ENCODE assay signal across 13 mouse cellular contexts in the genomic region with DNA sequence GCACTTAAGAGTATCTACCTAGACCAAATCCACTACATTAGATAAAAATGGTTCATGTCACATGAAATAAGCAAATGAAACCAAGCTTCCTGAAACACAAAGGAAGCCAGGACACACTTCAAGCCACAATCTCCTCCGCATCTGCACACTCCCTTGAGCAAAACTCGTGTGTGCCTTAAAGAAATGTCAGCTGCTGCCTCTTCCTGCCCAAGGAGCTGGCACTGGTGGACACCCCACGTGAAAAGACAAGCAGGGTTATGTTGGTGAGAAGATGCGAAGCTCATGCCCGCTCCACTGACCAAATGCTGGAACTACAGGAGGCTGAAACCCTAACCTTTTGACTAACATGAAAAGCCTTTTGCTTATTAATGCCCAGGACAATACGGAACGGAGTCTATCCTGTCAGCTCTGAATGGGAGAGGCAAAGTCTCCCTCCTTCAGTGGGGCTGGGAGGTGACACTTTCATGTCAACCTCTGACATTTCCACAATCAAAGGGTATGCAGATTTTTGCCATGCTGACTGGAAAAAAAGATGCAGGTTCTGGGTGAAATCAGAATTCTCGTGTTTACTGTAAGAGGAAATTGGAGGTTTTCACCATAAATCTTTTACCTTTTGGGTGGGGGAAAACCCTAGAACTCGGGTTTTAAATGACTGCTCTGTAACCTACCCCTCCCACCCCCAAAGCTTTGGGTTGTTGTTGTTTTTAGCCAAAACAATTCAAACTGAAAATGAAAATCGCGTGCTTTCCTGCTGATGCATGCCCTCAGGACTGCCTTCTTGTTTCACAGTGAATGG.
A peak's percentile ranks its signal among the peaks of the same experiment; 100 is the strongest.
DNase-seq lines count a peak whose midpoint lies in the region; ATAC-seq and TF ChIP-seq lines count a peak whose summit lies in the region.
"Had no signal": no experiment of that assay in that cellular context is flagged by ENCODE, and none has a peak within 500 bp of the region (broad histone marks: within the 10 kb centered on the region; RNA-seq: fewer than 3 reads in every experiment).

No protein-coding gene starts in this region.

- 47% methylated on average over 11 of the region's 11 CpGs for WGBS in midbrain, postnatal 0 days
- 34% methylated on average over 11 of the region's 11 CpGs for WGBS in midbrain, embryonic 16.5 days
- WGBS in intestine, embryonic 16.5 days: 65% methylated on average over 11 of the region's 11 CpGs

- H3K4me3 ChIP-seq in midbrain, postnatal 0 days (ENCODE audit: low read depth, low read length): no peak overlapping the region
- H3K4me3 ChIP-seq in midbrain, embryonic 16.5 days (ENCODE audit: low read depth, low read length): no peak overlapping the region
- no peak overlapping the region for H3K4me3 ChIP-seq in intestine, embryonic 16.5 days (ENCODE audit: low read length)
- H3K4me3 ChIP-seq: liver, embryonic 13.5 days had no signal

- no peak overlapping the region for H3K9ac ChIP-seq in midbrain, postnatal 0 days (replicated peaks; ENCODE audit: low read length, poor library complexity, severe bottlenecking)
- no peak overlapping the region for H3K9ac ChIP-seq in midbrain, embryonic 16.5 days (ENCODE audit: low read depth, low read length)
- H3K9ac ChIP-seq in intestine, embryonic 16.5 days (ENCODE audit: low read depth, low read length): no peak overlapping the region
- H3K9ac ChIP-seq: liver, embryonic 13.5 days had no signal

- TF ChIP-seq CTCF in midbrain, postnatal 0 days (IDR thresholded peaks at IDR 0.05): peak; percentile 14; the same call in 1 of the 2 replicates

- H3K36me3 ChIP-seq in midbrain, postnatal 0 days (ENCODE audit: insufficient read depth, low read length): no peaks in the 10 kb centered on the region
- no peaks in the 10 kb centered on the region for H3K36me3 ChIP-seq in midbrain, embryonic 16.5 days (ENCODE audit: control insufficient read depth, insufficient read depth, low read length)
- H3K36me3 ChIP-seq in intestine, embryonic 16.5 days (ENCODE audit: control insufficient read depth, insufficient read depth, low read length): no peaks in the 10 kb centered on the region
- H3K36me3 ChIP-seq: liver, embryonic 13.5 days had no signal

- H3K4me1 ChIP-seq in midbrain, postnatal 0 days (ENCODE audit: insufficient read depth, low read length): peaks cover 5% of the 10 kb centered on the region; the same call in 1 of the 2 replicates
- peaks cover 20% of the 10 kb centered on the region for H3K4me1 ChIP-seq in midbrain, embryonic 16.5 days (ENCODE audit: control insufficient read depth, insufficient read depth, low read length)
- peaks cover 26% of the 10 kb centered on the region for H3K4me1 ChIP-seq in intestine, embryonic 16.5 days (ENCODE audit: control insufficient read depth, insufficient read depth, low read length)

- no peak for ATAC-seq in midbrain, postnatal 0 days (ENCODE audit: low FRiP score)
- ATAC-seq in midbrain, embryonic 16.5 days: no peak
- no peak for ATAC-seq in intestine, embryonic 16.5 days

- peak; percentile 6 for DNase-seq in midbrain, postnatal 0 days (ENCODE audit: low spot score)
- DNase-seq in T-cell, adult 2 months (ENCODE audit: low spot score): peak; percentile 81
- peak; percentile 68 for DNase-seq in thymus, postnatal 0 days (ENCODE audit: low spot score)
- DNase-seq in testis, postnatal 10 days (ENCODE audit: low spot score): no peak
- no peak for DNase-seq in kidney, adult 9 months
- DNase-seq in gastrocnemius, adult 18-20 months (ENCODE audit: low spot score): no peak
- DNase-seq: cerebellum, postnatal 36 days; gastrocnemius, postnatal 25 days; heart, postnatal 36 days; kidney, postnatal 10 days; liver, embryonic 13.5 days had no signal

- no peak overlapping the region for H3K4me2 ChIP-seq in midbrain, postnatal 0 days (ENCODE audit: low read depth, low read length, poor library complexity, severe bottlenecking)
- H3K4me2 ChIP-seq in midbrain, embryonic 16.5 days (ENCODE audit: low read length): no peak overlapping the region
- no peak overlapping the region; the same call in 1 of the 2 replicates for H3K4me2 ChIP-seq in intestine, embryonic 16.5 days (ENCODE audit: low read depth, low read length)
- H3K4me2 ChIP-seq: liver, embryonic 13.5 days had no signal

- H3K27me3 ChIP-seq in midbrain, postnatal 0 days (ENCODE audit: insufficient read depth, low read length): no peaks in the 10 kb centered on the region
- H3K27me3 ChIP-seq in midbrain, embryonic 16.5 days (ENCODE audit: control insufficient read depth, insufficient read depth, low read depth, low read length): no peaks in the 10 kb centered on the region
- no peaks in the 10 kb centered on the region for H3K27me3 ChIP-seq in intestine, embryonic 16.5 days (replicated peaks; ENCODE audit: control insufficient read depth, insufficient read depth, low read length)
- H3K27me3 ChIP-seq: liver, embryonic 13.5 days had no signal

- H3K27ac ChIP-seq in midbrain, postnatal 0 days (ENCODE audit: low read depth, low read length): no peak overlapping the region
- H3K27ac ChIP-seq in midbrain, embryonic 16.5 days (ENCODE audit: low read length): no peak overlapping the region
- peak overlapping the region; percentile 76 for H3K27ac ChIP-seq in intestine, embryonic 16.5 days (ENCODE audit: low read length)
- H3K27ac ChIP-seq: liver, embryonic 13.5 days had no signal

- no peaks in the 10 kb centered on the region for H3K9me3 ChIP-seq in midbrain, postnatal 0 days (ENCODE audit: low read length)
- no peaks in the 10 kb centered on the region for H3K9me3 ChIP-seq in midbrain, embryonic 16.5 days (replicated peaks; ENCODE audit: control insufficient read depth, low read length, poor library complexity, severe bottlenecking)
- H3K9me3 ChIP-seq in intestine, embryonic 16.5 days (ENCODE audit: control insufficient read depth, low read length): no peaks in the 10 kb centered on the region
- H3K9me3 ChIP-seq: liver, embryonic 13.5 days had no signal

Comparison
In these comparisons a context has a peak if more than half of its experiments do, and no peak if none do; other contexts are left out.
1. DNase-seq: peak in midbrain, postnatal 0 days (single experiment), T-cell, adult 2 months (single experiment) and thymus, postnatal 0 days (single experiment); none in testis, postnatal 10 days (single experiment), kidney, adult 9 months (single experiment) and gastrocnemius, adult 18-20 months (single experiment).